Mouse (Mus musculus) fat pad, adult 2 months (tissue): ENCODE measurements around the gene Crispld2.

Source experiments
- DNase-seq: peaks from one replicate; pipeline ENCODE4 v3.0.0-alpha.2; 2011; ENCODE audit warnings: low read depth, low spot score; ENCODE audit errors: extremely low read depth

Gene Crispld2

DNA sequence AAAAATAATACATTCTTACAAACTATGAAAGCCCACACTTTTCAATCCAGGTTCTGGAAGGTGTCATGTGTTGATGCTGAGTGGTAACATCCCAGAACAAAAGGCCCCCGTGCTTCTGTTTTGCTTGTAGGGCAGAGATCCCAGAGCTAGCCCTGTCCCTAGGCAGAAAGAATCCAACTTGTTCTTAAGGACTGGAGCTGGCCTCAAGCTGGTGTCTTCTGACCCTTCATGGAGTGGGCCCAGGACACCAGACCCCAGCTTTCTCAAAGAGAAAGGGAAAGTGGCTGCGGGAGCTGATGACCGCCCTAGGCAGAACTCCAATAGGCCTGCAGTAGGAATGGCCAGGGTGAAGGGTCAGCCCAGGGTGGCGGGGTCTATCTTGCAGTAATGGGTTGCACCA is 5.0 kb downstream of the Crispld2 start:
- DNase-seq = no peak

GRCm38 (mm10) chr8:120000461-120000860 is 8.2 kb downstream of the Crispld2 start:
- no peak for DNase-seq

DNA sequence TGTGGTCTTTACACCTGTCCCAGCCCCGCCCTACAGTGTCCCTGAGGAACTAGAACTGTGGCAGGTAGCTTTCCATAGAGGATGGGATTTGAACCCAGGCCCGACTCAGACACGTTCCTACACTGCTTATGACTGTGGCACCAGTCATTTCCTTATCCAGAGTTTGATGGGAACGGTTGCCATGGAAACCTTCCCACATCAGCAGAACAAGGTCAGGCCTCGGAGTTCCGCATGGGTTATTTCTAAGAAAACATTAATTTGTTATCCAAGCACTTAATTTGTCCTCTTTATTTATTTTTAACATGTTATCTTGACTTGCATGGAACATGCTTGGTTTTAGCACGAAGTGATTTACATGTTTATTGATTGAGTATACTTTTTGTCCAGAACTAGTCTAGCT is 9.5 kb downstream of the Crispld2 start:
- DNase-seq = no peak

GRCm38 (mm10) chr8:120002348-120002747 is 10.1 kb downstream of the Crispld2 start:
- no peak for DNase-seq

DNA sequence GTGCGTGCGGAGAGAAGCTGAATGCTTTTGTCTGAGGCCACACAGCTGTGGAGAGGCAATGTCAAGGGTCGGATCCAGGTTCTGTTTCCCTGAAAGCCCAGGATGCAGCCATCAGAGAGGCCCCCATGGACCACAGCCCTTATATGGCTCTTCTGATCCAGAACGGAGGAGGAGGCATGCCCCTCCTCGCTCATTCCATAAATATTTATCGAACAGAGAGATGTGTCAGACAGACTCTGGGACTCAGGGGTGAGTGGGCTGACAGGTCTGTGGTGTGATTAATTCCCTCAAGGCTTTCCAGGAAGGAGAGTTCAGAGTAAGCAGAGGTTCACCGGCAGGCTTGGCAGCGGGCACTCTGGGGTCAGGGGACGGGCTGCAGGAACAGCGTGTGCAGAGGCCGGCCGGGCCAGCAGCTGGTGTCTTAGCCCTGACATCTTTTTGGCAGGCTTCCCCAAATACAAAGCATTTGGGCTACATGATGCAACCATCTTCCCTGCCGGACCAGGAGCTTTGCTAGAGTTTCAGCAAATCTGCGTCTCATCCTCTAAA is 12.0 kb downstream of the Crispld2 start:
- DNase-seq = peak; percentile 54

GRCm38 (mm10) chr8:120004705-120005381 is 12.6 kb downstream of the Crispld2 start:
- no peak for DNase-seq

- DNase-seq = no peak
These were observed 14.5 kb downstream of the Crispld2 start for GRCm38 (mm10) chr8:120006645-120007160.

DNA sequence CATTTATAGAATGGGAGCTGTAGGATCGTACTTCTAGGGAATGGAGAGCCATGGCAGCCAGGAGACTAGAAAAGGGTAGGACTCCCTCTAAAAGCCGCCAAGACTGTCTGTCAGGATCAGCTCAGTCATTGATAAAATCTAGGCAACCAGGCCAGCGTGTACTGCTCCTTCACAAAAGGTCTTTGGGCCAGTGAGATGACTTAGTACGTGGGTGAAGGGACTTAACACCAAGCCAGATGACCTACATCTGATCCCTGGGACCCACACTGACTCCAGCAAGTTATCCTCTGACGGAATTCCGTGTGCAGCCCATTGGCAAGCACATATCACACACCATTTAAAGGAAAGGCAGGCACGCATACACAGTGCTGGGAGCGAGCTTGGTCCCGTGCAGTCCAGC is 14.9 kb downstream of the Crispld2 start:
- no peak for DNase-seq

DNA sequence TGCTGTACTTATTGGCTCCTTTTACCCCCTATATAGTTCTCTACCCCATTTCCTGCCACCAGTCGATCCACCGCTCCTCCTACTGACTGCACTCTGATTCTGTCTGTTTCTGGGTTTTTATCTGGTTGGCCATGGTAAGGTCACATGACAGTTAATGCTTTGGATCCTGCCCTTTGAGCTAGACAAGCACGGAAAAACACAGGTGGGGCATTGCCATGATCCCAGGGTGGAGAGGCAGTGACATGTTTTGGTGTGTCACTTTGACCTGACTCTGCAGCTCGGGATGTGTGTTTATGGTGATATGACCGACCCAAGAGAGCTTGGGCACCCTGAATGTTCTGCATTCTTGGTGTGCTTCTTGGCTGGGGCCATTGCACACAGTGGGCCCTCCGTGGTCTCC is 17.0 kb downstream of the Crispld2 start:
- no peak for DNase-seq

GRCm38 (mm10) chr8:120012491-120012890 is 20.3 kb downstream of the Crispld2 start:
- DNase-seq = no peak

DNA sequence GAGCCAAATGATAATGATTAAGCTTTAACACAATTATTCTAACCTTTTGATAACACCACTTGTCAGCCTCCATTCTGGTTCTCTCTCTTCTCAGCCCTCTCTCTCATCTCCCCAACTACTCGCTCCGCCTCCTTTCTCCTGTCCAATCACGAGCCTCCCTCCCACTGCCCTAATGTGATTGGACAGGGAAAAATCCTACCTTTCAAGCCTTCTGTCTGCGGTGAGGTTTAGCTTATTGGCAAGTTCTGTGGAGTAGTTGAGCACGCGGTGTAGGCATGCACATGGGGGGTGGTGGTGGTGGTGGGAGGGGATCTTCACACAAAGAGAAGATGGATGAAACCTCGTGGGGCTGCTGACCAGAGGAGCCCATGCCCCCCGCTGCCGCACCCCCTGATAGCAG is 20.7 kb downstream of the Crispld2 start:
- no peak for DNase-seq

DNA sequence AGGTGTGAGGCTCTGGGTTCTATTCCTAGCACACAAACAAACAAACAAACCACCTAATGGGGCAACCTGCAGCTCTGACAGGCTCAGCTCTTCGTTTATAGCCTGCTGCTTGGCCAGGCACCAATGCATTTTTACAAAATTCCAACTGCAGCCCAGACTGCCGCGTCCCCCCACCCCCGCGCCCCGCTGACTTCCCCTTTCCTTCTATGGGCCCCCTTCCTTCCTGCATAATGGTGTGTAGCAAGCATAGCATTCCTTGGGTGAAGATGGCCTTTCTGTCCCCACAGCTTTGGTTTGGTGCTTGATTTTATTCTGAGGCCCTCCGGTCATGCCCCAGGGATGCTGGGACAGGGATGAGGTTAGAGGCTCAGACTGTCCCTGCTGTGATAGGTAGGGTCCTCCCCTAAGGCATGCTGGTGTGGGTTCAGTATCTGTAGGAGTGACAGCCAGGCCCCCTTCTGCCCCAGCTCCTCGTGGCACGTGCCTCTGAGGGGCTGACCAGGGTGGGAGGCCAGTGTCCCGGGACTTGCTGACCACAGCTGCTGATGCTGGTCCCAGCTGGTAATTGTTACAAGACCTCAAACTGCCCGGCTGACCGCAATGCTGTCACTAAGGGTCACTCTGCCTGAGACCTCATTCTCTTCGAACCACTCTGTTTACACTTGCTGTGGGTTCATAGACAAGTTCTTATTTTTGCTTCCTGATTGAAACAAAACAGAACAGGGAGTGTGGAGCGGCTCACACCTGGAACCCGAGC is 22.2 kb downstream of the Crispld2 start:
- DNase-seq = no peak

DNA sequence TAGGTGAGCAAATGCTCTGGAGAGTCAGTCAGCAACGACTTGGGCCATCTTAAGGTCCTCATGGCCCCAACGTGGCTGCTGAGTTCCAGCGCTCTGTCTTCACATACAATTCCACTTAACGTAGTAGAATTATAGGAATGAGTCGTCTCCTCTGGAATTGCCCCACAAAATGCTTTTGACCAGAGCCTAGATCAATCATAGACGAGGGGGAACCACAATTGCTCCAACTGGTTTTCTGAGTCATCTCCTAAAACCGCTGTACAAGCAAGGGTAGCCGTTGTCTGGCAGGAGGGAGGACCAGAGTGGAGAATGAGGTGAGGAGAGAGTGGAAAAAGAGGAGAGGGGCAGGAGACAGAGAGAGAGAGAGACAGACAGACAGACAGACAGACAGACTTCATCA is 23.7 kb downstream of the Crispld2 start:
- DNase-seq = no peak

DNA sequence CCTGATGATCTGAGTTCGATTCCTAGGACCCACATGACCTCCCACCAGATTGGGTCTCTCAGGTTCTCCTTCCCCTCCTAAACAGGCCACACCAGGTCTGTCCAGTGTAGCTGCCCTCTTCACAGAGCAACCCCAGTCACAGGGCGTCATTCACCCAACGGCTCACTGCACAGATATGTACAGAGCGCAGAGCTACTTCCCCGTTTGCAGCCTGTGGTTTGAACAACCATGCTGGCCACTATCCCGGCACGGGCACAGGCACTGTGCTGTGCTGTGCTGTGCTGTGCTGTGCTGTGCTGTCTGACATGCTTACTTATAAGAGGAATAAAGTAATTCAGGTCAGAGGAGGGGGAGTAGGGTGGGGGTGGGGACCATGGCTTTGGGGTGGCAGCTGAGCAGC is 24.2 kb downstream of the Crispld2 start:
- DNase-seq = no peak

DNA sequence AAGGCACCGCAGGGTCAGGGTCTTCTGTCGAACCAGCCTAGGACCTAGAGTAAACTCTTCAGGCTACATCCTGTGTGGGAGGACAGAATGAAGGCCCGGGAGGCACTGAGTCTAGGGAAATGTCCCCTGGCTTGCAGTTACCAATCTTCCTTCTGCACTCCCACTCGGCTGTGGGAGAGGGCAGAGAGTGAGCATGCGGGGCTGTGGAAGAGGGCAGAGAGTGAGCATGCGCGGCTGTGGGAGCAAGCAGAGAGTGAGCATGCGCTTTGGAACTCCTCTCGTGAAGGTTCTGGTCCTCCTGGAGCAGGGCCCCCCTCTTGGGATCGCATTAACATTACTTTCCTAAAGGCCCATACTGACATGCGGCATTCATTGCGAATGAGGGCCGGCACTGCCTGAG is 25.1 kb downstream of the Crispld2 start:
- no peak for DNase-seq

DNA sequence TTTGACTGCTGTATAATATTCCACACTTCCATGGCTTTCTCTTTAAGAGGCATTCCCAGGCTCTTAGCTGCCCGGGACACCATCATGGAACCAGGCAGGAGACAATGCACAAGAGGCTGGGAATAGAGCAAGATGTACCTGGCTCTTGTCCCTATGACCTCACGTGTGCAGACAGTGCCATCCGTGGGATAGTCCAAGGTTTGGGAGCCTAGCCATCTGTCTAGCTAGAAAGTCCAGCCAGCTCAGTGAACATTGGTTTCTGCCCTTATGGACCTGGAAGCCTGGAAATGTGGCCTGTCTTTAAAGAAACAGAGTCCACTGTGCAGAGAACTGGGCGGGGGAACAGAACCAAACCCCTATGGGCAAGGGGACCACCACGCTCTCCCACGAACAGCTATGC is 25.5 kb downstream of the Crispld2 start:
- DNase-seq = no peak

DNA sequence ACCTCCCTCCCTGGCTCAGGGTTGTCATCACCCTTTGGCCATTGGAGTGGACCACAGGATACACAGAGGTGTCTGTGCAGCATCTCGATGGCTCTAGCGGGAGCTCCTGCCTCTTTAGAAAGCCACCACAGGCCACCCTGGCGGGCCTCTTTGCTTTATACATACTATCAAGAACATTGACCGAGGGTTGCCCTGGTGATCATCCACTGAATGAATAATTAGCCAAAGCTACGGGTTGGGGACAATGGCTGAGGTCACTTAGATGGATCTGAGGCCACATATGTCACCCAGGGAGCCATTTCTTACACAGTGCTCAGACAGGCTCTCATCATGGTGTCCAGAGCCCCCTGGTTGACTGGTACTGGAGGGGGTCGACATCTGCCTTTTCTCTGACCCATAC is 26.1 kb downstream of the Crispld2 start:
- no peak for DNase-seq

DNA sequence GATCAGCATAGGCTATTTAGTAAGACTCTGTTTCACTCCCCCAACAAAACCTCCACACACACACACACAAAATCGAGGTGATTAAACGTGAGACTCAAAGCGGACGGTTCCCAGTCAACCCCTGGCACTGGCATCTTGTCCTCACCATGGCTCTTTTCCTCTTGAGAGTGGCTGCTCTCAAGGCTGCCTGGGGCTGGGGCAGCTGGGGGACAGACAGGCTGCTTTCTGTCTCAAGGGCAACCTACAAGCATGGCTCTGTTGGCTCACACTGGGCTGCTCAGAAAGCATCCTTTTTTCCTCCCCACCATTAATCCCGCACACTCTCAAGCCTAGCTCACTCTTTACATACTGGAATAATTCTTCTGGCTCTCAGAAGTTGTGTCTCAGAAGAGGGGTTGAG is 27.1 kb downstream of the Crispld2 start:
- no peak for DNase-seq

DNA sequence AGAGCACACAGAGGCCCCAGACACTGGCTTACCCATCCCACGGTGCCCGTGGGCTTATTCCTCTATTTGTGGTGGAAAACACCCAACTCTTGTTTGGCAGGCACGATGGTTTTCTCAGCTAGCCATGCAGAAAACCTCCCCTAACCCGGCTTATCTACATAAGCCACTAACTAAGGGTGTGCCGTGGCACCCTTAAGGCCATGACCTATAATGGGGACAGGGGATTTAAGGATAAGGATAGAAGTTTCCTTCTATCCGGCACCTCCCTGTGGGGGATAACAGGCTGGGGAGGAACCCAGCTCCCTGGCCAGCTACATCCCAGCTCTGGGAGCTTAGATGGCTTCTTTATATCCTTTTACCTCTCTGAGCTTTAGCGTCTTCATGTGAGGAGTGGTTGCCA is 28.1 kb downstream of the Crispld2 start:
- no peak for DNase-seq

- no peak for DNase-seq
These were observed 34.0 kb downstream of the Crispld2 start for GRCm38 (mm10) chr8:120026199-120026598.

GRCm38 (mm10) chr8:120026991-120027390 is 34.8 kb downstream of the Crispld2 start:
- no peak for DNase-seq

- DNase-seq = peak; percentile 57
These were observed 38.2 kb downstream of the Crispld2 start for GRCm38 (mm10) chr8:120030447-120030846.
